Mouse (Mus musculus) liver, adult 2 months (tissue): ENCODE measurements around the gene Psmb6.

Experiments used
- CTCF ChIP-seq: fragments of 200-500 bp; IDR thresholded peaks from 2 replicates; pipeline ENCODE4 v1.5.1; 2011; ENCODE audit warnings: low read depth, low read length, control low read depth
- POLR2A ChIP-seq: fragments of 200-500 bp; IDR thresholded peaks from 2 replicates; pipeline ENCODE4 v1.6.1; 2011; ENCODE audit warnings: low read length, control low read depth; ENCODE audit not compliant: insufficient read depth; ENCODE audit errors: extremely low read depth

- no peak for TF ChIP-seq POLR2A
- no peak for TF ChIP-seq CTCF
Measured at GRCm38 (mm10) chr11:70532839-70533238, 7.7 kb downstream of the Psmb6 start, which contains the start of gene Gm40193.
